Mouse (Mus musculus) kidney, embryonic 15.5 days (tissue): ENCODE data around the gene Agbl4. TPM values are rescaled to one million over a fixed set of nuclear protein-coding genes. Genes with fewer than 3 reads are reported as not detected.

Experiments used
- ATAC-seq: fragments of 200-750 bp; cut with Nextera tagmentation; replicated peaks from 2 replicates; pipeline ENCODE4 v1.8.0; 2017; ENCODE audit warnings: moderate TSS enrichment; ENCODE audit not compliant: low FRiP score
- H3K27ac ChIP-seq: fragments of 300-500 bp; sonication (generic); 2 replicates; pipeline ENCODE4 v1.5.1; 2015; ENCODE audit warnings: mild to moderate bottlenecking, inconsistent platforms
- H3K27me3 ChIP-seq: fragments of 300-500 bp; sonication (generic); 2 replicates; pipeline ENCODE4 v1.6.1; 2015; ENCODE audit warnings: inconsistent platforms
- H3K36me3 ChIP-seq: fragments of 300-500 bp; sonication (generic); 2 replicates; pipeline ENCODE4 v1.6.1; 2015; ENCODE audit warnings: inconsistent platforms
- H3K4me1 ChIP-seq: fragments of 300-500 bp; sonication (generic); 2 replicates; pipeline ENCODE4 v1.6.1; 2015; ENCODE audit warnings: inconsistent platforms
- H3K4me2 ChIP-seq: fragments of 300-500 bp; sonication (generic); 2 replicates; pipeline ENCODE4 v1.6.1; 2015; ENCODE audit warnings: moderate library complexity, mild to moderate bottlenecking, inconsistent platforms
- H3K4me3 ChIP-seq: fragments of 300-500 bp; sonication (generic); replicated peaks from 2 replicates; pipeline ENCODE4 v1.5.1; 2015; ENCODE audit warnings: mild to moderate bottlenecking, inconsistent platforms
- H3K9ac ChIP-seq: fragments of 300-500 bp; sonication (generic); 2 replicates; pipeline ENCODE4 v1.6.1; 2015; ENCODE audit warnings: mild to moderate bottlenecking, inconsistent platforms
- H3K9me3 ChIP-seq: fragments of 300-500 bp; sonication (generic); replicated peaks from 2 replicates; pipeline ENCODE4 v1.6.1; 2016; ENCODE audit warnings: inconsistent platforms
- WGBS: fragments of 180-500 bp; shearing (Covaris S2); methylation state at CpG from one replicate; pipeline ENCODE4 v1.1.7; 2015; ENCODE audit warnings: mixed read lengths; 5-methylcytosine and 5-hydroxymethylcytosine counted together
- polyA plus RNA-seq: library from polyadenylated mRNA; unstranded; fragments of >200 nt; fragmentation: Nextera tagmentation; extraction: Ambion mirVana; gene quantifications from 2 replicates; pipeline ENCODE4 v1.2.1, GENCODE M21; 2015

Agbl4 gene
- polyA plus RNA-seq, 1 experiment from 2014 or later, result 0.43 TPM

DNA sequence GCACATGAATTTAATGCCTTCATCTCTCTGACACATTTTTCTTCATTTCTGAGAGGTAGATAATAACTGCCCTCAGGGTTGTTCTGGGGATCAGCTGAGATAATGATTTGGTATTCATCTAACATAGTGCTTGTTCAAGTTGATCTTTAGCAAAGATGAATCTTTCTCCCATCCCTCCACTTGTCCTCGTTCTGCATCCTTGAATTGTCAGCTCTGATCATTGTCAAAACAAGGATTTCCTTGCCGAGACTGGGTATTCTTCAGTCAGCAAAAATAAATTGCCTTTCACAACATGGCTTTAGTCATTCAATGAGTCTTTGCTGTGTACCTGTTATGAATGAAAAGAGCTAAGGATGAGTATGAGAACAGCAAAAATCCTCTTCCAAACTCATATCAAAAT is 970.3 kb downstream of the Agbl4 start:
- no peak for ATAC-seq
- Histone ChIP-seq H3K27me3 (no peaks in the 10 kb centered on the region), H3K9ac (no peak overlapping the region), H3K4me1 (no peaks in the 10 kb centered on the region), H3K9me3 (no peaks in the 10 kb centered on the region), H3K4me2 (no peak overlapping the region), H3K27ac (no peak overlapping the region), H3K4me3 (no peak overlapping the region), H3K36me3 (no peaks in the 10 kb centered on the region)
- 75% methylated on average over 2 of the region's 2 CpGs for whole genome bisulfite sequencing

- Histone ChIP-seq H3K9me3 (no peaks in the 10 kb centered on the region), H3K4me2 (no peak overlapping the region), H3K27me3 (no peaks in the 10 kb centered on the region), H3K4me3 (no peak overlapping the region), H3K27ac (peak overlapping the region; percentile 41; the same call in 1 of the 2 replicates), H3K9ac (no peak overlapping the region), H3K4me1 (no peaks in the 10 kb centered on the region), H3K36me3 (no peaks in the 10 kb centered on the region)
- peak; percentile 81; the same call in 1 of the 2 replicates for ATAC-seq
These were observed 979.7 kb downstream of the Agbl4 start for GRCm38 (mm10) chr4:111377159-111377558.

GRCm38 (mm10) chr4:111378071-111378470 is 980.6 kb downstream of the Agbl4 start:
- Histone ChIP-seq H3K36me3 (no peaks in the 10 kb centered on the region), H3K4me1 (no peaks in the 10 kb centered on the region), H3K9me3 (no peaks in the 10 kb centered on the region), H3K4me2 (no peak overlapping the region), H3K4me3 (no peak overlapping the region), H3K27me3 (no peaks in the 10 kb centered on the region), H3K9ac (no peak overlapping the region), H3K27ac (peak overlapping the region; percentile 18; the same call in 1 of the 2 replicates)
- WGBS, result 91% methylated on average over 3 of the region's 3 CpGs
- no peak for ATAC-seq

DNA sequence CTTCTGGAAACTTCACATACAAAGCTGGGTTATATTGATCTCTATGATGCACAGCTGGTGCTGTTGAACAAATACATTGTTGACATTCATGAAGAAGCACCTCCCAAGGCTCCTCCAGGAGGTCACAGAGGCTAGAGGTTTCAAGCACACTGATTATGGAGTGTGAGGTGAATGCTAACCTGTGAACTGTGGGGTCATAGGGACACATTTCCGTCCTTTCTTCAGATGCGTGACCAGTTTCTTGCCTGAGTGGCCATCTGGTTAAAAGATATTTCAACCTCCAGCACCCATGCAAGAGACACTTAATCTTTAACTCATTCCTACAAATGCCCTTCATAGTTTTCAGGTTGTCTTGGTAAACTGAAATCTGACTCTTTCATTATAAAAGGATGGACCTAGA is 985.6 kb downstream of the Agbl4 start:
- Histone ChIP-seq H3K4me1 (no peaks in the 10 kb centered on the region), H3K27ac (no peak overlapping the region), H3K36me3 (no peaks in the 10 kb centered on the region), H3K4me2 (no peak overlapping the region), H3K4me3 (no peak overlapping the region), H3K27me3 (no peaks in the 10 kb centered on the region), H3K9ac (no peak overlapping the region), H3K9me3 (no peaks in the 10 kb centered on the region)
- peak; percentile 43; the same call in 1 of the 2 replicates for ATAC-seq
- WGBS, result 52% methylated on average over 2 of the region's 2 CpGs

DNA sequence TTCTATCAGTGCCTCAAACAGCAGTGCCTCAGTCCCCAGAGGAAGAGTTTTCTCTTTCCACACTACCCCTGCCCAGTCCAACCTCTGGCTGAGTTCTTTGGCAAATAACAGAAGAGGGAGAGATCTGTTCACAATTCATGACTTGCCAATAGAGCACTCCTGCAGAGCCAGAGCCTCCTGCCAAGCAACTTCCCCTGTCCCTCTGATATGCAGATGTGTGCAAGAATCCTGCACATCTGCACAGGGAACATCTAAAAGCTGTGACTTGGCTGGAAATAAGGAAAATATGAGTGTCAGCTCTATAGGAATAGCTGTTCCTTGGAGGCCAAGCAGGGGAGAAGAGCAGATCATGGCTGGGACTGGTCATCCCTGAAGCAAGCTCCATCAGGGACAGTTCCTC is 993.3 kb downstream of the Agbl4 start:
- no peak overlapping the region for H3K27ac ChIP-seq
- no peaks in the 10 kb centered on the region for H3K36me3 ChIP-seq
- H3K27me3 ChIP-seq, result no peaks in the 10 kb centered on the region
- H3K4me1 ChIP-seq, result no peaks in the 10 kb centered on the region
- no peak overlapping the region for H3K4me3 ChIP-seq
- no peak overlapping the region for H3K9ac ChIP-seq
- H3K9me3 ChIP-seq, result no peaks in the 10 kb centered on the region
- no peak for ATAC-seq
- no peak overlapping the region for H3K4me2 ChIP-seq

DNA sequence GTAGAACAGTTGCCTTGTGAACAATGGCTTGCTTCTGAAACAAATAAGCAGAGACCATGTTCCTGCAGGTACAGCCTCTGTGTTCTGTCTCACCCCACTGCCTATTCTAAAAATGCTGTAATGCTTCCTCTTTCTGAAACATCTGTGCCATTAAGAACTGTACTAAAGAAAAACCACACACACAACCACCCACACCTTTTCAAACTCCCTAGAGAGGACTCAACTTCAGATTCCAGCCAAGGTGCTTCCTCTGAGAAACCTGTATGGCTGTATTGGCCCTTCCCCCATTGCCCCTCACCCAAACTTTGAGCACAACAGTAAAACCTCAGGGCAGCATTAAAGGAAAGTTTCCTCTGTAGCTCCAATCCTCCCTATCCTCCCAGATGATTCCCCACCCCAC is 1002.3 kb downstream of the Agbl4 start:
- H3K4me3 ChIP-seq, result no peak overlapping the region
- H3K9me3 ChIP-seq, result no peaks in the 10 kb centered on the region
- no peaks in the 10 kb centered on the region for H3K27me3 ChIP-seq
- no peak for ATAC-seq
- no peak overlapping the region for H3K27ac ChIP-seq
- H3K36me3 ChIP-seq, result no peaks in the 10 kb centered on the region
- H3K9ac ChIP-seq, result no peak overlapping the region
- H3K4me2 ChIP-seq, result no peak overlapping the region
- no peaks in the 10 kb centered on the region for H3K4me1 ChIP-seq

DNA sequence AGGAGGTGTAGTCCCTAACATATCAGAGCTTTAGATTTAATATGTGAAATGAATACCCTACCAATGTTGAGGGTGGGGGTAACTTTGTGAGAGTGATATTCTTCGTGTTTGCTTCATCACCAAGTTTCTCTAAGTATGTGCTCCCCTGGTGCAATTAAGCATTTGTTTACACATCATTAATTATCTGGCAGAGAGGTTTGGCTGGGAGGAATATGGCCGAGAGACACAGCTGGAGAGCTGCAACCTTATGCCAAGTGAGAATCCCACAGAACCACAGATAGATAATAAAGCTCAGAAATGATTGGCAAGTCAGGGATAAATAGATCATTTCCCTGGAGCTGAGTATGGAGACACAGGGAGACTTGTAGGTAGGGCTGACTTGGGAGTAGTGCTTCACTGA is 1003.2 kb downstream of the Agbl4 start:
- Histone ChIP-seq H3K27me3 (no peaks in the 10 kb centered on the region), H3K9ac (no peak overlapping the region), H3K9me3 (no peaks in the 10 kb centered on the region), H3K4me1 (no peaks in the 10 kb centered on the region), H3K4me2 (no peak overlapping the region), H3K4me3 (no peak overlapping the region), H3K27ac (no peak overlapping the region), H3K36me3 (no peaks in the 10 kb centered on the region)
- WGBS, result 17% methylated on average over 2 of the region's 2 CpGs
- no peak for ATAC-seq

- H3K36me3 ChIP-seq, result no peaks in the 10 kb centered on the region
- no peaks in the 10 kb centered on the region for H3K27me3 ChIP-seq
- H3K27ac ChIP-seq, result no peak overlapping the region
- H3K9me3 ChIP-seq, result no peaks in the 10 kb centered on the region
- no peak for ATAC-seq
- 57% methylated on average over 1 of the region's 1 CpGs for WGBS
- no peak overlapping the region for H3K4me3 ChIP-seq
- H3K9ac ChIP-seq, result no peak overlapping the region
- no peak overlapping the region for H3K4me2 ChIP-seq
- no peaks in the 10 kb centered on the region for H3K4me1 ChIP-seq
These were observed 1005.8 kb downstream of the Agbl4 start for GRCm38 (mm10) chr4:111403243-111403642.

DNA sequence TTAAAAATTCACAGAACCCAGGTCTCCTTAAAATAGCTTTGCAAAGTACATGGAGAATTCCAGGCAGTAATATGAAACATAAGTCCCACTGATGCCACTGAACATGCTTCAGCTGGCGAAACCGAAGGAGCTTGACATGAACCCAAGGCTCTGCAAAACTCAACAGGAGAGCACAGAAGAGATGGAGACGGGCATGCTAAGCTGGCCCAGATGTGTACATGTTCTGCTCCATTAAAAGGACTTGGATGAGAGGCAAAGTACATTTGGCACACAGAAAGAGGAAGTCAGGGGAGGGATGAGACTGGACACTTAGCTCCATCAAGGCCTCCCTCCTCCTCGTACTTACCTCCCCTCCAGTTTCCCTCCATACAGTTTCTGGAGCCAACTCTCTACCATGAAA is 1013.3 kb downstream of the Agbl4 start:
- no peak overlapping the region for H3K4me3 ChIP-seq
- 76% methylated on average over 4 of the region's 4 CpGs for WGBS
- H3K4me1 ChIP-seq, result peaks cover 6% of the 10 kb centered on the region
- H3K27me3 ChIP-seq, result no peaks in the 10 kb centered on the region
- no peak for ATAC-seq
- H3K27ac ChIP-seq, result no peak overlapping the region
- no peaks in the 10 kb centered on the region for H3K9me3 ChIP-seq
- H3K4me2 ChIP-seq, result no peak overlapping the region
- H3K9ac ChIP-seq, result no peak overlapping the region
- H3K36me3 ChIP-seq, result no peaks in the 10 kb centered on the region

GRCm38 (mm10) chr4:111414399-111414798 is 1016.9 kb downstream of the Agbl4 start:
- Histone ChIP-seq H3K4me3 (peak overlapping the region; percentile 67), H3K4me1 (peaks cover 20% of the 10 kb centered on the region), H3K36me3 (peaks cover 12% of the 10 kb centered on the region), H3K27ac (peak overlapping the region; percentile 88), H3K9me3 (no peaks in the 10 kb centered on the region), H3K9ac (peak overlapping the region; percentile 75), H3K27me3 (no peaks in the 10 kb centered on the region), H3K4me2 (peak overlapping the region; percentile 73)
- ATAC-seq, result peak; percentile 66
- WGBS, result 2% methylated on average over 6 of the region's 6 CpGs

- Histone ChIP-seq H3K9ac (peak within 1 kb of the TSS; percentile 75), H3K4me1 (peaks cover 20% of the 10 kb centered on the region), H3K4me2 (peak within 1 kb of the TSS; percentile 73), H3K27me3 (no peaks in the 10 kb centered on the region), H3K4me3 (peak within 1 kb of the TSS; percentile 67), H3K36me3 (peaks cover 17% of the 10 kb centered on the region), H3K27ac (peak within 1 kb of the TSS; percentile 88), H3K9me3 (no peaks in the 10 kb centered on the region)
- under 1% methylated on average over 63 of the region's 66 CpGs for WGBS
- peak; percentile 97 for ATAC-seq
These were observed 1017.5 kb downstream of the Agbl4 start, which contains the start of gene Bend5 for GRCm38 (mm10) chr4:111414818-111415488. TSS of gene Bend5 (plus strand) at chr4:111415006.

DNA sequence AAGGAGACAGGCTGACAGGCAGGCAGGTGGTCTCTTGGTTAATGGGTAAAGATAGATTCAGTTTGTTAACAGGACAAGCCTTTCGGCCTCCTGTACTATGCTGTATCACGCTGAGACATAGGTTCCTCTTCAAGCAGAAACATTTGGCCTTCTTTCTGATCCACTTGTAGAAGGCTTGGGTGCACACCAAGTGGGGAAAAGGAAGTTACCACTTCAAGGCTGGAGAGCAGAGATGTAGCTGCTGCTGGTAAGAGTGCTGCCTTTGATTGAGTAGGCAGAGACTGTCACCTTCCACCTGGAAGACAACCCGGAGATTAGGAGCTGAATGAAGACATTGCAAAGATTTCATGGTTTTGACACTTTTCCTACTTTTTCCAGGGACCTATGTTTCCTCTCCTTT is 1018.7 kb downstream of the Agbl4 start:
- ATAC-seq, result no peak
- peak overlapping the region; percentile 73 for H3K4me2 ChIP-seq
- peak overlapping the region; percentile 67 for H3K4me3 ChIP-seq
- peaks cover 20% of the 10 kb centered on the region for H3K4me1 ChIP-seq
- H3K9ac ChIP-seq, result peak overlapping the region; percentile 75; the same call in 1 of the 2 replicates
- no peaks in the 10 kb centered on the region for H3K9me3 ChIP-seq
- peaks cover 21% of the 10 kb centered on the region for H3K36me3 ChIP-seq
- H3K27ac ChIP-seq, result peak overlapping the region; percentile 88; the same call in 1 of the 2 replicates
- 67% methylated on average over 3 of the region's 3 CpGs for WGBS
- H3K27me3 ChIP-seq, result no peaks in the 10 kb centered on the region

DNA sequence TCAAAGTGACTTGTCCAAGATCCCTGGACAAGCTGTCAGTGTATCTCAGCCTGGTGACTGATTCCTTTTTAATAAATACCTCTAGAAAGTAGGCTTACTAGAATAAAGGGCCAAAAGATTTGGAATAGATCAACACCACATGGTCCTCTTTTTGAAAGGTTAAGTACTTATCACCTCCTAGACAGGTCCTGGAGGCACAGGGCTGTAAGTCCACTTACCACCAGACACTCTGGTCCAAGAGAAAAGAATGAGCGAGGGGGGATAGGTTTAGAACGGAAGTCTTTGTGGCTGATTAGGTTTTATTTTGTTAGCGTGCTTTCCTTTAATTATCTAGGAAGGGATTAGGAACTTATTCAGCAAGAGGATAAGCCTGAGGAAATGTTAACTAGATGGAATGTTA is 1019.1 kb downstream of the Agbl4 start:
- Histone ChIP-seq H3K4me3 (no peak overlapping the region), H3K36me3 (peaks cover 21% of the 10 kb centered on the region), H3K4me2 (peak overlapping the region; percentile 73), H3K27me3 (no peaks in the 10 kb centered on the region), H3K9ac (0 out of 2 replicates have a peak overlapping the region, but pooled peaks have one; percentile 75), H3K9me3 (no peaks in the 10 kb centered on the region), H3K4me1 (peaks cover 20% of the 10 kb centered on the region), H3K27ac (no peak overlapping the region)
- 58% methylated on average over 3 of the region's 3 CpGs for WGBS
- ATAC-seq, result no peak
